Mouse (Mus musculus) stomach, postnatal 0 days (tissue): Measurements from ENCODE around the gene Zdhhc22.

Source experiments
- CTCF ChIP-seq: IDR thresholded peaks from 2 replicates; pipeline ENCODE4 v1.5.1; 2016; ENCODE audit warnings: antibody characterized with exemption, low read depth, mild to moderate bottlenecking, moderate library complexity
- EP300 ChIP-seq: optimal IDR thresholded peaks from 2 replicates; pipeline ENCODE3; 2016; ENCODE audit warnings: antibody characterized with exemption

DNA sequence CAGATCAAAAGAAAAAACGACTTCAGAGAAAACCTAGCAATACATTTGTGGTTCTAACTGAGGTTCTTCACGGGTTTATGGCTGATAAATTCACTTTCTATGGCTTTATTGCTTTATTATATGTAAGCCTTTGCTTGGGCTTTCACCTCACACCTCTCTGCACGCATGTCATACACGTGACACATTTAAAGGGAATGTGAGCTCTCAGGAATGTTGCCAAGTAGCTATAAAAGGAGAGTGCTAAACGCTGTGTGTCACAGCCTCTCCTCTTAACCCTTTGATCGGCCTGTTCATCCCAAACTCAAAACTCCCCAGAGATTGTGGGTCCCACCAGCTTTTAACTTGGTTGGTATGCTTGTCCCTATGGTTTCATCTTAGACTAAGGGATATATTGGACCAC, 41.6 kb downstream of the Zdhhc22 start:
- TF ChIP-seq CTCF (no peak), EP300 (no peak)
